Comparison of ENCODE assay signal across 27 mouse cellular contexts in the genomic region with DNA sequence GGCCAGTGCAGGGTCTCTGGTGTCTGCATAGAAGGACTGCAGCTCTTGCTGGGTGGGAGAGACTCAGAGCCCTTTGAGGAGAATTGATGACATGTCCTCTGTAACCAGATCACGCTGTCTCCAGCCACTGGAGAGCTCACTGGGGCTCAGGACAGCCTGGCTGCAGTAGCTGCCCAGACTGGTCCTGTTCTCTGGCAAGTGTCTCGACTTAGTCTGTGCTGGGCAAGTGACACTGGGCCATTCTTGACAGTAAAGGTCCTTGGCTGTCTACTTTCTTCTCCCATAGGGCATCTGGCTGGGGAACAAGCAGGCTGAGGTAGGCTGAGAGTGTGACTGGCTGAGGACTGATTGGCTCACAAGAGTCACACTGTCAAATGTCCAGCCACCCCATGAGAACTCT. TPM values are rescaled to one million over a fixed set of nuclear protein-coding genes. Genes with fewer than 3 reads are reported as not detected.
DNase-seq lines count a peak whose midpoint lies in the region; ATAC-seq and TF ChIP-seq lines count a peak whose summit lies in the region.
"Had no signal": no experiment of that assay in that cellular context is flagged by ENCODE, and none has a peak within 500 bp of the region (broad histone marks: within the 10 kb centered on the region; RNA-seq: fewer than 3 reads in every experiment).

No protein-coding gene starts in this region.

- 0 out of 2 replicates have a peak overlapping the region, but pooled peaks have one; percentile 2 for H3K27ac ChIP-seq in hindbrain, embryonic 10.5 days
- no peak overlapping the region for H3K27ac ChIP-seq in hindbrain, postnatal 0 days
- H3K27ac ChIP-seq in intestine, embryonic 16.5 days (ENCODE audit: low read length): no peak overlapping the region
- H3K27ac ChIP-seq: embryonic facial prominence, embryonic 12.5 days; forebrain, embryonic 13.5 days; forebrain, embryonic 15.5 days had no signal

- peaks cover 26% of the 10 kb centered on the region for H3K36me3 ChIP-seq in hindbrain, embryonic 10.5 days
- H3K36me3 ChIP-seq in hindbrain, postnatal 0 days (ENCODE audit: insufficient read depth, low read length): peaks cover 10% of the 10 kb centered on the region; the same call in 1 of the 2 replicates
- H3K36me3 ChIP-seq in intestine, embryonic 16.5 days (ENCODE audit: control insufficient read depth, insufficient read depth, low read length): no peaks in the 10 kb centered on the region
- H3K36me3 ChIP-seq: forebrain, embryonic 15.5 days had no signal

- no peak overlapping the region for H3K4me2 ChIP-seq in hindbrain, postnatal 0 days (ENCODE audit: low read depth, low read length)
- H3K4me2 ChIP-seq in intestine, embryonic 16.5 days (ENCODE audit: low read depth, low read length): no peak overlapping the region
- H3K4me2 ChIP-seq: embryonic facial prominence, embryonic 12.5 days; forebrain, embryonic 13.5 days; forebrain, embryonic 15.5 days had no signal

- no peaks in the 10 kb centered on the region for H3K27me3 ChIP-seq in hindbrain, embryonic 10.5 days (ENCODE audit: insufficient read depth, poor library complexity, severe bottlenecking)
- H3K27me3 ChIP-seq in hindbrain, postnatal 0 days (ENCODE audit: insufficient read depth, low read length): no peaks in the 10 kb centered on the region
- H3K27me3 ChIP-seq in intestine, embryonic 16.5 days (replicated peaks; ENCODE audit: control insufficient read depth, insufficient read depth, low read length): no peaks in the 10 kb centered on the region
- H3K27me3 ChIP-seq: CH12.LX; embryonic facial prominence, embryonic 12.5 days; forebrain, embryonic 13.5 days; forebrain, embryonic 15.5 days; Patski had no signal

- DNase-seq in gastrocnemius, adult 18-20 months (ENCODE audit: low spot score): peak; percentile 46
- DNase-seq in gastrocnemius, postnatal 10 days: no peak
- peak; percentile 39 for DNase-seq in gastrocnemius, postnatal 25 days
- DNase-seq in gastrocnemius, postnatal 4 days (ENCODE audit: low spot score in 2 of 2): no peak
- no peak for DNase-seq in hindbrain, embryonic 10.5 days (ENCODE audit: low spot score)
- no peak for DNase-seq in hindbrain, postnatal 0 days (ENCODE audit: low spot score)
- DNase-seq in skeletal muscle tissue, adult 2 months (ENCODE audit: low read depth, low spot score): peak; percentile 66
- DNase-seq: adrenal gland, adult 8-10 months; adrenal gland, postnatal 14 days; adrenal gland, postnatal 36 days; B cell, adult 2 months; cerebellum, adult 18-20 months; cerebellum, adult 8-10 months; cerebellum, adult 9-11 months; cerebellum, postnatal 14 days; cerebellum, postnatal 36 days; embryo, embryonic 11 days had no signal

- H3K9me3 ChIP-seq in hindbrain, embryonic 10.5 days: no peaks in the 10 kb centered on the region
- H3K9me3 ChIP-seq in hindbrain, postnatal 0 days (ENCODE audit: low read length): no peaks in the 10 kb centered on the region
- H3K9me3 ChIP-seq in intestine, embryonic 16.5 days (ENCODE audit: control insufficient read depth, low read length): no peaks in the 10 kb centered on the region
- H3K9me3 ChIP-seq: embryonic facial prominence, embryonic 12.5 days; forebrain, embryonic 13.5 days; forebrain, embryonic 15.5 days; G1E had no signal

- peaks cover 27% of the 10 kb centered on the region for H3K4me1 ChIP-seq in hindbrain, embryonic 10.5 days (replicated peaks)
- H3K4me1 ChIP-seq in hindbrain, postnatal 0 days (ENCODE audit: insufficient read depth, low read length): no peaks in the 10 kb centered on the region
- H3K4me1 ChIP-seq in intestine, embryonic 16.5 days (ENCODE audit: control insufficient read depth, insufficient read depth, low read length): peaks cover 11% of the 10 kb centered on the region
- H3K4me1 ChIP-seq: forebrain, embryonic 15.5 days had no signal

- no peak overlapping the region for H3K4me3 ChIP-seq in hindbrain, embryonic 10.5 days
- H3K4me3 ChIP-seq in hindbrain, postnatal 0 days (ENCODE audit: low read length): no peak overlapping the region
- H3K4me3 ChIP-seq in intestine, embryonic 16.5 days (ENCODE audit: low read length): no peak overlapping the region
- H3K4me3 ChIP-seq: embryonic facial prominence, embryonic 12.5 days; forebrain, embryonic 13.5 days; forebrain, embryonic 15.5 days had no signal

- no peak for ATAC-seq in hindbrain, postnatal 0 days
- no peak for ATAC-seq in intestine, embryonic 16.5 days
- ATAC-seq: activated CD4-positive, CD25-positive, alpha-beta regulatory T cell, adult 4 months; CD4-positive, CD25-positive, alpha-beta regulatory T cell, adult 4 months; forebrain, embryonic 13.5 days; forebrain, embryonic 15.5 days; Patski had no signal

- 84% methylated on average over 2 of the region's 2 CpGs for WGBS in hindbrain, embryonic 10.5 days
- WGBS in hindbrain, postnatal 0 days: 79% methylated on average over 2 of the region's 2 CpGs
- 89% methylated on average over 2 of the region's 2 CpGs for WGBS in intestine, embryonic 16.5 days

- no peak for TF ChIP-seq CTCF in hindbrain, postnatal 0 days (IDR thresholded peaks at IDR 0.05; ENCODE audit: low read depth)

- H3K9ac ChIP-seq in hindbrain, postnatal 0 days (replicated peaks; ENCODE audit: low read length): no peak overlapping the region
- no peak overlapping the region for H3K9ac ChIP-seq in intestine, embryonic 16.5 days (ENCODE audit: low read depth, low read length)
- H3K9ac ChIP-seq: embryonic facial prominence, embryonic 12.5 days; forebrain, embryonic 13.5 days; forebrain, embryonic 15.5 days had no signal

RNA-seq across cellular contexts. Expression of a gene that starts 57.2 kb away (rescaled TPM):
- total RNA-seq in gastrocnemius, adult 18-20 months (2021): under 1 TPM; 0.25 to 0.31 TPM
- total RNA-seq in gastrocnemius, postnatal 10 days (2021): under 1 TPM; 0.78 to 0.81 TPM
- total RNA-seq in gastrocnemius, postnatal 25 days (2021): under 1 TPM; 0.33 to 0.56 TPM
- under 1 TPM; 0.73 to 0.93 TPM for total RNA-seq in gastrocnemius, postnatal 4 days (2021)
- 7.2 and 9.0 TPM in 2 replicates for polyA plus RNA-seq in hindbrain, embryonic 10.5 days (2016; fragmentation: Nextera tagmentation; extraction: Ambion mirVana)
- total RNA-seq in hindbrain, postnatal 0 days (2014; rRNA removed): 3.1 and 3.3 TPM in 2 replicates
- polyA plus RNA-seq in hindbrain, postnatal 0 days (2015; fragmentation: Nextera tagmentation; extraction: Ambion mirVana): 0.54 and 0.61 TPM in 2 replicates
- polyA plus RNA-seq in intestine, embryonic 16.5 days (2015; fragmentation: Nextera tagmentation; extraction: Ambion mirVana): 0.04 and 0.10 TPM in 2 replicates
- total RNA-seq: CH12.LX; common myeloid progenitor, adult 5-6 weeks had no signal
- polyA plus RNA-seq: activated CD4-positive, CD25-positive, alpha-beta regulatory T cell, adult 4 months; CD4-positive, CD25-positive, alpha-beta regulatory T cell, adult 4 months; G1E; Patski had no signal

Comparison
In these comparisons a context has a peak if more than half of its experiments do, and no peak if none do; other contexts are left out.
1. DNase-seq: peak in gastrocnemius, adult 18-20 months (single experiment), gastrocnemius, postnatal 25 days (single experiment) and skeletal muscle tissue, adult 2 months (single experiment); none in gastrocnemius, postnatal 10 days (single experiment), gastrocnemius, postnatal 4 days (0 of 2), hindbrain, embryonic 10.5 days (single experiment) and hindbrain, postnatal 0 days (single experiment).